Mouse (Mus musculus) liver, adult (tissue): ENCODE data around the gene Zc3h18.

Experiments
- GATA4 ChIP-seq: IDR thresholded peaks from 2 replicates; pipeline ENCODE4 v1.6.1; 2014; ENCODE audit warnings: mild to moderate bottlenecking, low read length; ENCODE audit not compliant: insufficient replicate concordance

The Zc3h18 gene

DNA sequence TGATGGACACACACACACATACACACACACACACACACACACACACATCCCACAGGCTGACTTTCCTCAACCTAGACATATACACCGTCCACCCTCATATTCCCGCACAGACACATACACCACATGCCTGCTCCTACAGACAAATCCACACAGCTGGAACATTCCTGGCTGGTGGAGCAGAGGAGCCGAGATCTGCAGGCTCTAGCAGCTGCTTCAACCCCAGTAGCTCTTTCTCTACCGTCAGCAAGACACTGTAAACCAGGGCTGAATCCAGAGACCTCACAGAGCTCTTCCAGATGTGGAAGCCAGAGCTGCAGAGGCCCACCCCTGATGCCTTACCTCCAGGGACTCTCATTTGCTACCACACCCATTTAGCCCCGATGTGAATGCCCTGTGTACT lies 14.1 kb upstream of the Zc3h18 start:
- no peak for TF ChIP-seq GATA4

DNA sequence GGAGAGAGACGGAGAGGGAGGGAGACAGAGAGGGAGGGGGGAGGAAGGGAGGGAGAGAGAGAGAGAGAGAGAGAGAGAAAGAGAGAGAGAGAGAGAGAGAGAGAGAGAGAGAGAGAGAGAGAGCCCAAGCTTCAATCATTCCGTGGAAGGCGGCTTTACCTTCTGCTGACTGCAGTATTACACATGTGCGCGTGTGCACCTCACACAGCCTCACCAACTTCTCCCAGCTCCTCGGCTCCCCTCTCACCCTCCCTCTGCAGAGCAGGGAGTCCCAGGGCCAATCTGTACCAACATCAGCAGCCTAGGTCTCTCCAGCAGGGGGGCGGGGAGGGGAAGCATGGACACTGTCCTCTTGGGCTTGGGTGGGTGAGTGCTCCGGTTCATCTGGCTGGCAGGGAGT lies 13.4 kb upstream of the Zc3h18 start:
- TF ChIP-seq GATA4: no peak

DNA sequence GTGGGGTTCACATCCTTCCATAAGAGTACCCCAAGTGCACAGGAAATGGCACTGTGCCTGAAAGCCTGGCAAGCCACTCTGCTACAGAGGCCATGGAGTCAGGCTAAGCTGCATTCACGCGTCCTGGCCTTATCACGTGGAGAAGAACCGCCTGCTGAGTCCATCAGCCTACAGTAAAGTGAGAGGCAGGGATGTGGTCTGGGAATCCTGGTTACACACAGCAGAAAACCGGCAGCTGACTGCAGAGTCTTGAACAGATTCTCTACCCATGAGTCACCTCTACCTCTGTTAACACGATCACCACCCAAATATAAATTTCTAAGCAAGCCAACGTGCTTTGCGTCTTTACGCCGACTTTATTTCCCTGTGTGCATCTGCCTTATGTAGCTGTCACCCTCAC lies 7.9 kb upstream of the Zc3h18 start:
- no peak for TF ChIP-seq GATA4

DNA sequence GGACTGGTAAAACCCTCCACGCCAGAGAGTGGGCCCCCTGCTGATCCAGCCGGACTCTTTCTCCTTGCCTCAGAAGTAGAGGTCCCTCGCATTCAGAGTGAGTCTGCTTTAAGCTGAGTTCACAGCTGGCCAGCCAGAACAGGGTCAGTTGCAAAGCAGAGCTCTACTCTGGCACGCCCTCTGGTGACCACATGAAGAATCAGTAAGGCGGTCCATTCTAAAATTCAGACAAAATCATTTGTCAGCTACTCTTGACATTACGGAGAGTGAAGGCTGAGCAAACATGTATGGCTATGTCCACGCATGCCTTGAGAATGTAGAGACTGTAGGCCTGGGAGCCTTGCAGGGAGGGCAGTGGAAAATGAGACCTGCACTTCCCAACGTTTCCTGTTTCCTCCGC lies 6.7 kb upstream of the Zc3h18 start:
- TF ChIP-seq GATA4: no peak

DNA sequence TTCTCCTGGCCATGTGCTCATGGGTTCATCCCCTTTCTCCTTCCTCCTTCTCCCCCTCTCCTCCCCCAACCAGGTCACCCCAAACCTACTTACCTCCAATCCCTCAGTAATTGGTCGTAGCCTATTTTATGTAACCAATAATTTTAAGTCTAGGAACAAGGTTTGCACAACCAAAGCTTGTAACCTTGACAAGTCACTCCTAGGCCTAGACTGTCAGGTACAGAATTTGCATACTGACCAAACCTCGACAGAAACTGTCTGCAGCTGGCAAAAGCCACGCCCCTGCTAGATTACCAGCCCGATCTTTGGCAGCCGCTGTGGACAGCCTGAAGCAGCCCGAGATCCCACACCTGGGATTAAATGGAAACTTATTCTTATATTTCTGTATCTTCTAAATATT lies 4.7 kb upstream of the Zc3h18 start:
- no peak for TF ChIP-seq GATA4

DNA sequence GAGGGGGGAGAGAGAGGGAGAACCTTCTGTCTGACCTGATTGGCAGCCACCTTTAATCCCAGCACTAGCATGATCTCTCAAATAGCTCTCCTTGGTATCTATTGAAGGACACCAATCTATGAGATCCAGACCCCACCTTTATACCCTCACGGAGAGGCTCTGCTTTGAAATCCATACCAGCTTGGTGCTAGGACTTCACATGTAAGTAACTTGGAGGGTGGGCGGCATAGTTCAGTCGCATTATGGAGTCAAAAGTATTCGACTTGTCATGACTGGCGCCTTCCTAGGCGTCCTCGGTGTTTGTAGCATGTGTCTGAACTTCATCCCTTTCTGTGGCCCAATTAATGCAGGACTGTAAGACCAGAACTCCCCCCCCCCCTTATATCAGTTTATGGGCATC lies 1.1 kb upstream of the Zc3h18 start:
- no peak for TF ChIP-seq GATA4

DNA sequence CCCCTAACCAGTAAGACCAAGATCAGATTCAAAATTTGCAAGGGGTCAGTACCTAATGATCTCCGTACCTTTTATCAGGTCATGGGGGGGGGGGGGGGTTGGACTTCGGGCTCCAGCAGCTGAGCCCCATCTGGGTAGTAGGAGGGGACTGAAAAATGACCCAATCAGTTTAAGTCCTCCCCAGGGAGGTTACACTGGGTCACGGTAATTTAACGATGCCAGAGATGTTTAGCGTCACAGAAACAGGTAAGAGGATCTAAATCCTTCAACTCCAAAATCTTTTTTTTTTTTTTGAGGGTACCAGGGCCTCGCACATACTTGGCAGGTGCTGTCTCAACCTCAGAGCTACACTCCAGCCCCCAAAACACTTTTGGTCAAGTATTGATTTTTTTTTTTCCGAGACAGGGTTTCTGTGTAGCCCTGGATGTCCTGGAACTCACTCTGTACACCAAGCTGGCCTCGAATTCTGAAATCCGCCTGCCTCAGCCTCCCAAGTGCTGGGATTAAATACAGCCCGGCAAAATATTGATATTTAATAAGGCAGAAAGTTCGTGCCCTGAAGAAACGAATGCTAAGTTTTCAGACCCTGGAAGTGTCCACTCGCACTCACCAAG lies 551 bp upstream of the Zc3h18 start:
- no peak for TF ChIP-seq GATA4

DNA sequence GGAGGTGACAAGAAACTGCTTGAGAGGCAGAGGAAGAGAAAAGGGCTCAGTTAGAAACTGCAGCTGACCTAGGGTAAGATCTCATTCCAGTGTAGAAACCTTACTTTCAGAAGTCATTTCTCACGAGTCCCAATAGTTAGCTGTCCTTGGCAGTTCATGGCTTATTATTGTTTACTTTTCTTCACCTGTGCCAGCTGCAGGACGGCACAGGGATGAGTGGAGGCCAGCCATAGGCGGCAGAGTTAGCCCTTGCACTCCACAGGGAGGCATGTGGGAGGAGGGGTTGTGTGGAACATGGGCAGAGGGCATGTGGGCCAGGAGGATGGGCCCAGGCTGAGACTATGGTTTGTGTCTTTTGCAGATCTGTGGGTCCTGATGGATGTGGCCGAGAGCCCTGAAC lies 6.6 kb downstream of the Zc3h18 start:
- no peak for TF ChIP-seq GATA4

DNA sequence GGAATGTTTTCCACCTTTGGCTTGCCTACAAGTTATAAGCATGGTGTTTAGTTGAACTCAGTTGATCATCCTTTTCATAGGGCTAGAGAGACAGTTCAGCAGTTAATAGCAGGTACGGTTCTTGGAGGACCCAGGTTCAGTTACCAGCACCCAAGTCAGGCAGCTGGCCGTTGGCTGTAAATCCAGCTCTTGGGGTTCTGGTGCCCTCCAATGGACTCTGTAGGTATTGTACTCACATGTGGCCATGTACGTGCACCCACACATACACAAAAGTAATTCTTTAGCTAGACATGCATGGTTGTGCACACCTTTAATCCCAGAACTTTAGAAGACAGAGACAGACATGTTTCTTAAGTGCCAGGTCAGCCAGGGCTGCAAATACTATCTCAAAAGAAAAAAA lies 12.9 kb downstream of the Zc3h18 start:
- no peak for TF ChIP-seq GATA4

DNA sequence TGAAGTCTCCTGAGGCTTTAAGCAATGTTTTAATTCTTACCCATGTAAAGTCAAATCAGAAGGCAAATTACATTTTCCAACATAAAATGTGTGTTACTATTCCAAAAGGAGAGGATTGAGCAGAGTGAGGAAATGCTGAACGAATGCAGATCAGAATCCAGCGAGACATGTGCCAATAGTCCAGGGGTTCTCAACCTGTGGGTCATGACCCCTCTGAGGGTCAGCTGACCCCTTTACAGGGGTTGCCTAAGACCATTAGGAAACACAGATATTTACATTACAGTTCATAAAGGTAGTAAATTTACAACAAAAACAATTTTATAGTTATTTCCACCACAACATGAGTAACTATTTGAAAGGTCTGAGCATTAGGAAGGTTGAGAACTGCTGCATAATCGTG lies 14.3 kb downstream of the Zc3h18 start:
- TF ChIP-seq GATA4: no peak

DNA sequence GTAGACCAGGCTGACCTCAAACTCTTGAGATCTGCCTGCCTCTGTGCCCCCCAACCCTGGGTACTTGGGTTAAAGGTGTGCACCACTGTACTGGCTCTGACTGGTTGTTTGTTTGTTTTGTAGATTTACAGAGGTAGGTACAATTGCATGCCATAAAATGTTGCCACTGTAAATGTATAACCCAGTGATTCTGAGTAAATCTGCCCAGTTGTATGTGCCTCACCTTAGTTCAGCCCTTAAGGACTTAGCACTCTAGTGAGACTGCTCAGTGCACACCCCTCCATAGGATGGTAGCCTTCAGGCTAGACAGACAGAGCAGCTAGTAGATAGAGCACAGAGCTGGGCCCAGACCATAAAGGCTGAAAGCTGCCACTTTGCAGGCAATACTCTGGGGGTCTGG lies 17.3 kb downstream of the Zc3h18 start:
- no peak for TF ChIP-seq GATA4

DNA sequence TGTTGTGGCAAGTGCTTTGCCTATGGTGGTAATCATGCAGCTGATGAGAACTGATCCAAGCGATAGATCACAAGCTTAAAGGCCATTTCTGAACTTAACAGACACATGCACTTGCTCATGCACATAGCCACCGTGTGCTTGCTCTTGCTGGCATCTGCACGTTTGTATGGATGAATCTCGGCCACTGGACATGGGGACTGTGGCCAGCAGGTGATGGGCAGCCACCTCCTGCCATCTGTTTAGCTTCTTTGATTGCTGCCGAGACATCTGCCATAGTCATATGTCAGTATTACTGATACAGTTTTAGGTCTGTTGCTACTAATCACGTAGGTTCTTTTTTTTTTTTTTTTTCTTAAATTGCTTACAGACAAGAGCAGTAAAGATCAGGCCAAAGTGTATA lies 18.9 kb downstream of the Zc3h18 start:
- no peak for TF ChIP-seq GATA4

DNA sequence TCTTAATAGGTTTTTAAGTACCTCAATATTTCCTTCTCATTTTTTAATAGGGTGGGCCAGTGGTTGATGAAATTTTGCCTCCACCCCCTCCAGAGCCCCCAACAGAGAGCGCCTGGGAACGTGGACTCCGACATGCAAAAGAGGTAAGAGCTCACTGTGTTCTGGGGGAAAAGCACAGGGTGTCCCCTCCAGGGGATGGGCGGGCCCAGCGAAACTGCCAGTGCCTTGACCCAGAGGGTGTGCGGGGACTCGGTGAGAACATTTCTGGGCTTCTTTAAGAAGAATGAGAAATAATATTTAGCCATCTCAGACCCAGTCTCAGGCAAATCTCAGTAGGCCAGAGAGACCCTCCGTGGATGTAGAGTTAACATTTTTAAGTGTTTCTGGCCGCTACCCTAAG lies 21.8 kb downstream of the Zc3h18 start:
- TF ChIP-seq GATA4: no peak

DNA sequence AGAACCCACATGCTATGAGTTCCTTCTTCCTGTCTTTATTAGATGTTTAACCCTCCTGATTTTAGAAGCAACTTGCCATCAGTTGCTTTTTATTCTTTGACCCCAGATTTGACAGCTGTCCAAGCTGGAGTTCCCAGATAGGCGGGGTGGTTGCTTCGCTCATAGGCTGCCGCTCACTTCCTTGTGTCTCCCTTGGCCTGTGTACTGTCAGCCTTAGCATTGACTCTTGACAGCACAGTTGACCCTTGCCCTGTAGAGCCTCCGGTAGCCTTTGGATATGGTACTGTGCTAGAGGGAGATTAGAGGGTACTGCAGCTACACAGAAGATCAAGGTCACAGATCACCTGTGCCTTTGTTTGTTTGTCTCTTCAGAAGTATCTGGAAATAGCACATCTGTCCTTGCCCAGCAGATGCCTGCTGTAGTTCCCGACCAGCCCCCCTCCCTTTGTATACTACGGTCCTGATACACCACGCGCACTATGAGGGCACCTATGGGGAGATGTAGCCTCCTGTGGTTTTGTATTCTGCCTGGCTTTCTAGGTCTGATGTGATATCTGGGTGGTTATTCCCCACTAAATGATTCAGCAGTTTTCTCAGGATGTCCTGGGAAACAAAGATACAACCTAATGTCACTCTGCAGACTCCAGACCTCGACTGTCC lies 28.9 kb downstream of the Zc3h18 start:
- no peak for TF ChIP-seq GATA4

DNA sequence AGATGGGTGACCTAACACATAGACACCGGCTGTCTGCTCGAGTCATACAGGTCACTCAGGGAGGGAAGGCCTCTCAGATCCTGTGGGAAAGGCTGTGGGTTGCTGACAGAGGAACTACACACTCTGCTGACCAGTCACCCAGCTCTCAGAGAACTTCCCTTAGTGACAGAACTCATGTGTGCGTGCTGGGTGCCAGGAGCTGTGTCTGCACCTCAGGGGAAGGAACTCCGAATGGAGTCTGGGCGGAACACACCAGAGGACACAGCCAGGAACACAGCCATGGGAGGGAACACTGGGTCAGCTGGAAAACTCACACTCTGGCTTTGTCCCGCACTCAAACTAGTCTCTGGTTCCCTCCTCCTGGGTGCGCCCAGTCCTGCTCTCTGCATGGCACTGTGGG lies 31.3 kb downstream of the Zc3h18 start:
- TF ChIP-seq GATA4: no peak

DNA sequence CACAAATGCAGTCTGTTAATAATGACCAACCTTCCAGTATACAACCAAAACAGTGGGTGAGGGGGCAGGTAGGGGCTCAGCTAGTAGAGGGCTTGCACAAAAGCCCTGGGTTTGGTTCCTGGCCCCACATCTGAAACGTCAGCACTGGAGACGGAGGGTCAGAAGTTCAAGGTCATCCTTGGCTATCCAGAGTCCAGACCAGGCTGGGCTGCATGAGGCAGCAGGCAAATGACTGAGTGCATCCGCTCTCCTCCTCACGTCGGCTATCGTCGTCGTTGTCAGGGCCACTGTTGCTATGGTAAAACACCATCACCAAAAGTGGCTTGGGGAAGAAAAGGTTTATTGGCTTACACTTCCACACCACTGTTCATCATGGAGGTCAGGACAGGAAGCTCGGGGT lies 37.9 kb downstream of the Zc3h18 start:
- TF ChIP-seq GATA4: no peak

DNA sequence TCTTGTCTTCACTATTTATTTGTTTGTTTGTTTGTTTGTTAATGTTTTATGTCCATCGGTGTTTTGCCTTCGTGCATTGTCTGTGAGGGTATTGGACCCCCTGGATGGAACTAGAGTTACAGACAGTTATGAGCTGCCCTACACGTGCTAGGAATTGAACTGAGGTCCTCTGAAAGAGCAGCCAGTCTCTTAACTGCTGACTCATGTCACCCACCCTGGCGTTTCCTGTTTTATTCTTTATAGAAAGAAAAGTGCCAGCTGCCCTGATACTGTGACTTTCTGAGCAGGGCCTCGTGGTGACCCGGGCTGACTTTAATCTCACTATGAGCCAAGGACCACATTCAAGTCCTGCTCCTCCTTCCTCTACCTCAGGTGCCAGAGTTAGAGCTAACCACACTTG lies 39.1 kb downstream of the Zc3h18 start:
- TF ChIP-seq GATA4: no peak
